Mouse (Mus musculus): ENCODE results near the gene Ahdc1. TPM values are rescaled to one million over a fixed set of nuclear protein-coding genes. Genes with fewer than 3 reads are reported as not detected.

Gene Ahdc1
- total and polyA plus RNA-seq, 3 experiments = 2.5 to 8.8 TPM; not detected in 1

DNA sequence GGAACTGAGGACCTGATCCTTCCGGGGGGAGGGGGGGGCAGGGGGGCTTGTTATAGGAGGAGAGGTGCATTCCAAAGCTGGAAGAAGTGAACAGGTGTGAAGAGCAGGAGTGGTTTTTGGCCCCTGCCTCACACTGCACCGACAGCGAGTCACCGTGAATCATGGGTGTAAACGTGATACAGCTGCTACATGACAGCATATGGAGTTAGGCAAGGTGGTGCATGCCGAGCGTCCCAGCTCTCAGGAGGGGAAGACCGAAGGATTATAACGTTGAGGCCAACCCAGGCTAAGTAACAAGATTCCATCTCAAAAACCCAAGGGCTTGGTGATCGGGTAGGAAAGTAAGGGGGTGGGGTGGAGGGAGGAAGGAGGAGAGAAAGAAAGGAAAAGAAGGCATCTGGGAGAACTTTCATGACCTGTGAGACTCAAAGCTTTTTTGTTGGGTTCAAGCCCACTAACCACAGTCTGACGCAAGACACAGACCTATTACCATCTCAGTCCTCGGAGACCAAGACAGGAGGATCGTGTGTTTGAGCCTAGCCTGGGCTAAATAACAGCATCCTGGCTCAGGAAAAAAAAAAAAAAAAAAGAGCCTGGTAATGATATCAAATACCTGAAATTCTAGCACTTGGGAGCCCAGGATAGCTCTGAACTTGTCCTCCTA, 101.2 kb downstream of the Ahdc1 start:
- Histone ChIP-seq H3K36me3 (ENCODE audit: control insufficient read depth in 1 of 2, insufficient read depth in 2 of 2, low read length in 2 of 2) (peaks cover 0 to 2% of the 10 kb centered on the region in 2 experiments; a peak in 2 of 4 replicates), H3K27ac (ENCODE audit: control insufficient read depth, low read depth, low read length) (no peak overlapping the region), H3K4me3 (ENCODE audit: control insufficient read depth in 1 of 2, insufficient read depth in 1 of 2, low read depth in 2 of 2, low read length in 2 of 2) (no peak overlapping the region), H3K9ac (ENCODE audit: control insufficient read depth, low read depth, low read length, poor library complexity, severe bottlenecking) (no peak overlapping the region), H3K9me3 (replicated peaks; ENCODE audit: insufficient read depth, low read length) (no peaks in the 10 kb centered on the region), H3K27me3 (ENCODE audit: control insufficient read depth in 1 of 2, insufficient read depth in 2 of 2, low read length in 2 of 2) (no peaks in the 10 kb centered on the region; a peak in 1 of 4 replicates), H3K79me2 (ENCODE audit: control insufficient read depth, insufficient read depth, low read length, poor library complexity) (no peaks in the 10 kb centered on the region), H3K4me1 (ENCODE audit: control insufficient read depth in 1 of 2, insufficient read depth in 2 of 2, low read length in 2 of 2) (peaks cover 0 to 10% of the 10 kb centered on the region in 2 experiments; a peak in 3 of 4 replicates)
- no peak for DNase-seq (ENCODE audit: low read depth, low spot score)
- TF ChIP-seq USF2 (IDR thresholded peaks at IDR 0.05; ENCODE audit: borderline replicate concordance in 1 of 2, insufficient read depth in 1 of 2, low read depth in 1 of 2, low read length in 2 of 2) = no peak
- TF ChIP-seq GATA1 (IDR thresholded peaks at IDR 0.05; ENCODE audit: low read depth, low read length) = no peak
- TF ChIP-seq MEF2A (IDR thresholded peaks at IDR 0.05; ENCODE audit: extremely low read depth, insufficient replicate concordance, low read depth, low read length, poor library complexity, severe bottlenecking) = no peak
- TF ChIP-seq ZKSCAN1 (IDR thresholded peaks at IDR 0.05; ENCODE audit: low read depth, low read length) = no peak
- no peak for TF ChIP-seq TAL1 (IDR thresholded peaks at IDR 0.05; ENCODE audit: low read length)
- TF ChIP-seq SMC3 (IDR thresholded peaks at IDR 0.05; ENCODE audit: low read depth, low read length) = no peak

DNA sequence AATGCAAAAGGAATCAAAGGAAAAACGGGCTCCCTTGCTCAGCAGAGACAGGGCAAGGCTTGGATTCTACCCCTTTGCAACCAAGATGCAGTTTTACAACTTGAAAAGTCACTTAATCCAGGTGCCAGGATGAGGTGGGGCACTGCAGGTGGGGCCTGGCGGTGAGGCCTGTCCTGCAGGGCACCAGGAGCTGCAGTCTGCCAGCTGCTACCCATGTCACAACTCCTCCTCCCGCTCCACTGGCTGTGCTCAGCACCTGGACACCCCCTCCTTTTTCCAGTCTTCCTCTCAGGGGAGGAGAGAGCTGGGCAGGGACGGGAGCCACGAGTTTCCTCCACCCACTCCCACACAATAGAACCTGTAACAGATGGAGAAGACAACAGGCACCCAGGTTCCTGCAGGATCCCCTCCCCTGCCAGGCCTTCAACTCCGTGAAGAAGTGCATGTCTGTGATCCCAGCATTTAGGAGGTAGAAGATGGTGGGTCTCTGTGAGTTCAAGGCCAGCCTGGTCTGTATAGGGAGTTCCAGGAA, 102.4 kb downstream of the Ahdc1 start:
- no peak for DNase-seq (ENCODE audit: low read depth, low spot score)

DNA sequence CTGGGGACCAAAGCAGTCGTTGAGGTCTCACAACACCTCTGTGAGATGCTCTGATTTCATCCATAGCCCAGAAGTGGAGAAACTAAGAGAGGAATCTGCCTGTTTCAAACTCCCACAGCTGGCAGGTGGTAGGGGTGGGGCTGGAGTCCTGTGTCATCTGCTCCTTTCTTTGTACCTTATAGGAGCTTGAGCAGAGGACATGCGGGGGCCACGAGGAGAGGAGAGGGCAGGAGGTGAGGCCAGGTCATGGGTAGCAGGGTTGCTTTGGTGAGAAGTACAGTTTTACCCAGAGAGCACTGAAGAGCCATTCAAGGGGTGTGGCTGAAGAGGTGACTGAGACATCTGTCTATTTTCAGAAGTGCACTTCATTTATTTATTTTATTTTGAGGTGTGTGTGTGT, 103.7 kb downstream of the Ahdc1 start:
- no peak overlapping the region for H3K27ac ChIP-seq (ENCODE audit: control insufficient read depth, low read depth, low read length)
- no peaks in the 10 kb centered on the region for H3K79me2 ChIP-seq (ENCODE audit: control insufficient read depth, insufficient read depth, low read length, poor library complexity)
- no peak overlapping the region for H3K9ac ChIP-seq (ENCODE audit: control insufficient read depth, low read depth, low read length, poor library complexity, severe bottlenecking)
- H3K36me3 ChIP-seq (ENCODE audit: control insufficient read depth in 1 of 2, insufficient read depth in 2 of 2, low read length in 2 of 2) = 0 out of 4 replicates have a peak, but pooled peaks cover 0 to 2% of the 10 kb centered on the region in 2 experiments
- no peaks in the 10 kb centered on the region; a peak in 1 of 4 replicates for H3K27me3 ChIP-seq (ENCODE audit: control insufficient read depth in 1 of 2, insufficient read depth in 2 of 2, low read length in 2 of 2)
- DNase-seq (ENCODE audit: low read depth, low spot score) = no peak
- H3K4me3 ChIP-seq (ENCODE audit: control insufficient read depth in 1 of 2, insufficient read depth in 1 of 2, low read depth in 2 of 2, low read length in 2 of 2) = no peak overlapping the region
- TF ChIP-seq MAX (IDR thresholded peaks at IDR 0.05; ENCODE audit: low read length) = no peak
- no peaks in the 10 kb centered on the region for H3K9me3 ChIP-seq (replicated peaks; ENCODE audit: insufficient read depth, low read length)
- H3K4me1 ChIP-seq (ENCODE audit: control insufficient read depth in 1 of 2, insufficient read depth in 2 of 2, low read length in 2 of 2) = peaks cover 0 to 3% of the 10 kb centered on the region in 2 experiments; a peak in 2 of 4 replicates

More for the DNA sequence above, 102.4 kb downstream of the Ahdc1 start:
- H3K36me3 ChIP-seq (ENCODE audit: control insufficient read depth in 1 of 2, insufficient read depth in 2 of 2, low read length in 2 of 2) = peaks cover 0 to 2% of the 10 kb centered on the region in 2 experiments; a peak in 2 of 4 replicates
- H3K4me3 ChIP-seq (ENCODE audit: control insufficient read depth in 1 of 2, insufficient read depth in 1 of 2, low read depth in 2 of 2, low read length in 2 of 2) = no peak overlapping the region
- no peaks in the 10 kb centered on the region for H3K9me3 ChIP-seq (replicated peaks; ENCODE audit: insufficient read depth, low read length)
- TF ChIP-seq RCOR1 (IDR thresholded peaks at IDR 0.05; ENCODE audit: low read depth, low read length) = no peak
- no peak for TF ChIP-seq GABPA (IDR thresholded peaks at IDR 0.05; ENCODE audit: low read depth, low read length)
- TF ChIP-seq CHD1 (IDR thresholded peaks at IDR 0.05; ENCODE audit: low read depth, low read length) = no peak
- no peak for TF ChIP-seq ETS1 (IDR thresholded peaks at IDR 0.05; ENCODE audit: low read depth, low read length)
- no peak for TF ChIP-seq MYB (IDR thresholded peaks at IDR 0.05; ENCODE audit: low read depth, low read length)
- no peak for TF ChIP-seq UBTF (IDR thresholded peaks at IDR 0.05; ENCODE audit: borderline replicate concordance, insufficient read depth, low read depth, low read length)
- TF ChIP-seq USF2 (IDR thresholded peaks at IDR 0.05; ENCODE audit: borderline replicate concordance in 1 of 2, insufficient read depth in 1 of 2, low read depth in 1 of 2, low read length in 2 of 2) = no peak
- TF ChIP-seq NELFE (IDR thresholded peaks at IDR 0.05; ENCODE audit: low read depth, low read length) = no peak
- no peak for TF ChIP-seq E2F4 (IDR thresholded peaks at IDR 0.05; ENCODE audit: borderline replicate concordance, low read depth, low read length)
- no peak for TF ChIP-seq CTCF (IDR thresholded peaks at IDR 0.05 in 2 of 3, conservative IDR thresholded peaks at IDR 0.05 in 1 of 3; ENCODE audit: control insufficient read depth in 1 of 3, insufficient read depth in 1 of 3, low read depth in 2 of 3, low read length in 3 of 3, poor library complexity in 1 of 3, severe bottlenecking in 1 of 3)
- TF ChIP-seq MAX (IDR thresholded peaks at IDR 0.05; ENCODE audit: low read length) = no peak
- no peak for TF ChIP-seq ZKSCAN1 (IDR thresholded peaks at IDR 0.05; ENCODE audit: low read depth, low read length)
- no peak for TF ChIP-seq MYC (IDR thresholded peaks at IDR 0.05; ENCODE audit: low read depth, low read length)
- no peak overlapping the region for H3K27ac ChIP-seq (ENCODE audit: control insufficient read depth, low read depth, low read length)
- no peaks in the 10 kb centered on the region; a peak in 1 of 4 replicates for H3K27me3 ChIP-seq (ENCODE audit: control insufficient read depth in 1 of 2, insufficient read depth in 2 of 2, low read length in 2 of 2)
- H3K79me2 ChIP-seq (ENCODE audit: control insufficient read depth, insufficient read depth, low read length, poor library complexity) = no peaks in the 10 kb centered on the region
- peaks cover 0 to 6% of the 10 kb centered on the region in 2 experiments; a peak in 3 of 4 replicates for H3K4me1 ChIP-seq (ENCODE audit: control insufficient read depth in 1 of 2, insufficient read depth in 2 of 2, low read length in 2 of 2)
- no peak overlapping the region for H3K9ac ChIP-seq (ENCODE audit: control insufficient read depth, low read depth, low read length, poor library complexity, severe bottlenecking)

Measured in MEL (cell line).